Mouse (Mus musculus) kidney, adult 10 weeks (tissue): ENCODE data around the gene Krt87. TPM values are rescaled to one million over a fixed set of nuclear protein-coding genes. Genes with fewer than 3 reads are reported as not detected.

Experiments used
- polyA plus RNA-seq: library from polyadenylated mRNA; stranded (reverse); fragments of 350-450 nt; fragmentation: Illumina TruSeq; extraction: RNeasy Lipid Tissue Mini Kit (QIAGEN cat#74804); gene quantifications from one replicate; pipeline ENCODE4 v1.2.3, GENCODE M21; 2014; ENCODE audit warnings: low read depth, low replicate concordance

The Krt87 gene
- polyA plus RNA-seq = not detected

DNA sequence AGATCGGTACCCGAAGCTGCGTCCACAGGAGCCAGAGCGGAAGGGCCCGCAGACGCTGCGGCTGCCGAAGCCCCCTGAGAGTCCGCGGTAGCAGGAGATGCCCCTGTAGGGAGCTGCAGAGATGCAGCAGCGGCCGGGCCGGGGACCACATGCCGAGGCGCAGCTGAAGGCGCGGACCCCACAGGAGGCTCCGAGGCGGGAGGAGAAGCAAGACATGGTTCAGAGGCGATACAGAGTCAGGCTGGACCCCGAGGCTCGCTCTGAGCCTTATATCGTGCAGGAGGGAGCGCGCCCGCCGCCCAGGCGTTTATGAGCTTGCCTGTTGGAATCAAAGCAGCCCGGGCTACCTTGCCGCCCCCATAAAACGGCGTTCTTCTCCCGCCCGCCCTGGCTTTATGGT, at the start of gene Krt87:
Krt87 (minus strand) TSS at position 250 of the 400 bp plus-strand sequence.

DNA sequence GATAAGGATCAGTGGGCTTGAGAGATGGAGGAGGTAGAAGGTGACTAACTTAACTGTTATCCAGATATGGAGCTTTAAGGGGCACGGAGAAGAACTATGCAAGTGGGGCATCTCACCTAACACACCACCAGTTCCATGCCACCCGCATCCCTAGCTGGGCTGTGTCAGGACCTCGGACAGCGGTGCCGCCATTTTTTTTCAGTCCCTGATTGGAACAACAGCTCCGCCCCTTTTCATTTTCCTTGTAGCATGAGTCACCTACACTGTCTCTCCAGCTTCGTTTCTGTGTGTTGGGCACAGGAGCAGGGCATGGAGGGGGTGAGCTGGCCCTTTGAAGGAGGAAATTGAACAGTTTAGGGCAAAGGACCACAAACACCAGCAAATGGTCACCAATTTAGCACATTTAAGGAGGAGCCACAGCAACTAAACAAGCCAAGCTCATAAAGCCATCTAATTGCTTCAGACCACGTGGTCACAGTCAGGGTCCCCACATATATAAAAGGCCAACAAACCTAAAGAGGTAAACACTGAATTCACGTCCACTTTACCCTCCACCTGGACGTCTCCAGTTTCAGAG, 34.4 kb upstream of the Krt87 start, which contains the start of gene Krt86:
Krt86 (plus strand) TSS at position 527 of the 577 bp plus-strand sequence.

DNA sequence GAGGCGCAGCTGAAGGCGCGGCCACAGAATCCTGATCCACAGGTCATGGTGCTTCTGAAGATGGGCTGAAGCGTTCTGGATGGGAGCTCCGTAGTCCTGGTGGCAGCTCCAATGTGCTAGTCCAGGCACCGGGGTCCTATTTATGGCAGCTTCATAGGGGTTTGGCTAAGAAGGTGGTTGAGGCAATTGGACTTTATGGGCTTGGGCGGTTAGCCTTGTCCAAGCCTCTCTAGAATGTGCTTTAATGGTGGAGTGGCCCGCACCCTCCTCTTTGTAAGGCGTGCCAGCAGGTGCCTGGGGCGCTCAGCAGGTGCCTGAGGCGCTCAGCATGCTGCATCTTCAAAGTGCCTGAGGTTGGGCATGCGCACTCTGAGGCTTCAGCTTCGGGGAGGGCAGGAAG, 25.0 kb upstream of the Krt87 start, which contains the start of gene Krt81:
Krt81 (minus strand) TSS at position 101 of the 400 bp plus-strand sequence.

DNA sequence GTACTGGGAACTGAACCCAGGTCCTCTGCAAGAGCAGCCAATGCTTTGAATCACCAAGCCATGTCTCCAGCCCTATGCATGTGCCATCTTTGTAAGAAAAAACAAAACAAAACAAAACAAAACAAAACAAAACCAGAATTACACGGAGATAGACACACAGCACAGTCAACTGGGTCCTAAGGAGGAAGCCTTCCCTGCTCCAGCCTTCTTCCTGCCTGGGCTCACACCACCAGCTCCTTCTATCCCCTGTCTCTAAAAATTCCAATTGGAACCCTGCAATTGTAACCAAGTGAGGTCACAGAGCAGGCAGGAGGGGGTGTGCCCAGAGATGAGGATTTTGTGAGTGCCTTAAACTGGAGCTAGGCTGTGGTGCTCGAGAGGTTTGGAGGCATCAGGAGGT, 8.8 kb upstream of the Krt87 start, which contains the start of gene Krt88:
Krt88 (plus strand) TSS at position 301 of the 400 bp plus-strand sequence.

DNA sequence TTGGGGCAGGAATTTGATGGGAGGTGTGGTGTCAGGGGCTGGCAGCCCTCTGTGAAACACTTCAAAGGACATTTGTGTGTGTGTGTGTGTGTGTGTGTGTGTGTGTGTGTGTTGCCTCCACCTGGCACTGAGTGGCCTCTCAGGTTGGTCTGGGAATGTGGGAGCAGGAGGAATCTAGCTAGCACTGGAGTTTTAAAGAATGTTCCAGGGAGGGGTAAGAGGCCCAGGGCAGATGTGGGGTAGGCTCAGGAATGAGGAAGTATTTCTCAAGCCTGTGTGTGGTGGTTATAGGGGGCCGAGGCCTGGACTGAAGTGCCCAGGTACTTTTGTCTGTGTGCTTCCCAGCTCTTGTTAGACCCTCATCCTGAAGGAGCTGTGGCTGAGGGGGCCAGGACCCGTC, 27.8 kb downstream of the Krt87 start, which contains the start of gene Krt7:
Krt7 (plus strand) TSS at position 269 of the 400 bp plus-strand sequence.

Other genes starting within 250 kb of the Krt87 start
- gene Grasp, start 214.6 kb downstream of the Krt87 start, polyA plus RNA-seq = 0.28 TPM
- 1.5 TPM for gene Nr4a1, start 184.5 kb downstream of the Krt87 start, polyA plus RNA-seq
- gene Atg101, start 154.5 kb downstream of the Krt87 start, polyA plus RNA-seq = not detected
- gene 6030408B16Rik, start 145.6 kb downstream of the Krt87 start, polyA plus RNA-seq = not detected
- 1.1 TPM for gene Krt80, start 68.6 kb downstream of the Krt87 start, polyA plus RNA-seq
- gene Krt7, start 27.8 kb downstream of the Krt87 start, polyA plus RNA-seq = 6.0 TPM
- gene Krt88, start 8.9 kb upstream of the Krt87 start, polyA plus RNA-seq = not detected
- not detected for gene Krt81, start 24.9 kb upstream of the Krt87 start, polyA plus RNA-seq
- not detected for gene Krt86, start 34.7 kb upstream of the Krt87 start, polyA plus RNA-seq
- not detected for gene Krt83, start 52.7 kb upstream of the Krt87 start, polyA plus RNA-seq
- not detected for gene Gm49425, start 78.5 kb upstream of the Krt87 start, polyA plus RNA-seq
- not detected for gene Krt84, start 94.0 kb upstream of the Krt87 start, polyA plus RNA-seq
- gene Krt82, start 111.9 kb upstream of the Krt87 start, polyA plus RNA-seq = not detected
- gene Krt90, start 124.1 kb upstream of the Krt87 start, polyA plus RNA-seq = not detected
- gene Krt75, start 135.1 kb upstream of the Krt87 start, polyA plus RNA-seq = not detected
- gene Gm5414, start 189.4 kb upstream of the Krt87 start, polyA plus RNA-seq = not detected
- gene Gm5478, start 208.6 kb upstream of the Krt87 start, polyA plus RNA-seq = not detected
- gene Krt6b, start 241.5 kb upstream of the Krt87 start, polyA plus RNA-seq = not detected